In genomic region chr13:45422251-45422650, GRCm38 (mm10) we compare ENCODE assay signal across 20 mouse cellular contexts. TPM values are rescaled to one million over a fixed set of nuclear protein-coding genes. Genes with fewer than 3 reads are reported as not detected.
A peak's percentile ranks its signal among the peaks of the same experiment; 100 is the strongest.
DNase-seq lines count a peak whose midpoint lies in the region; ATAC-seq and TF ChIP-seq lines count a peak whose summit lies in the region.
"Had no signal": no experiment of that assay in that cellular context is flagged by ENCODE, and none has a peak within 500 bp of the region (broad histone marks: within the 10 kb centered on the region; RNA-seq: fewer than 3 reads in every experiment).

No protein-coding gene starts in this region.

- H3K9me3 ChIP-seq in hindbrain, postnatal 0 days (ENCODE audit: low read length) = no peaks in the 10 kb centered on the region
- H3K9me3 ChIP-seq in hindbrain, embryonic 11.5 days (ENCODE audit: control insufficient read depth, low read length) = no peaks in the 10 kb centered on the region
- H3K9me3 ChIP-seq: liver, embryonic 12.5 days; midbrain, embryonic 12.5 days; neural tube, embryonic 15.5 days had no signal

- H3K36me3 ChIP-seq in hindbrain, postnatal 0 days (ENCODE audit: insufficient read depth, low read length) = no peaks in the 10 kb centered on the region
- H3K36me3 ChIP-seq in hindbrain, embryonic 11.5 days (ENCODE audit: control insufficient read depth, insufficient read depth, low read length) = no peaks in the 10 kb centered on the region
- H3K36me3 ChIP-seq: liver, embryonic 12.5 days; midbrain, embryonic 12.5 days; neural tube, embryonic 15.5 days had no signal

- DNase-seq in hindbrain, postnatal 0 days (ENCODE audit: low spot score) = peak; percentile 26
- DNase-seq in hindbrain, embryonic 11.5 days (ENCODE audit: low spot score) = no peak
- DNase-seq in cerebellum, adult 18-20 months = peak; percentile 37 to 38
- DNase-seq in cerebellum, postnatal 14 days = peak; percentile 55 to 56
- peak; percentile 10 for DNase-seq in retina, embryonic 14.5 days (ENCODE audit: low spot score)
- no peak for DNase-seq in urinary bladder, postnatal 10 days (ENCODE audit: low spot score)
- DNase-seq in thymus, adult 18-20 months = no peak
- DNase-seq: adrenal gland, postnatal 36 days; heart, postnatal 4 days; kidney, adult 9 months; kidney, postnatal 4 days; right cerebral cortex, postnatal 4 days had no signal

- H3K9ac ChIP-seq in hindbrain, postnatal 0 days (replicated peaks; ENCODE audit: low read length) = no peak overlapping the region
- no peak overlapping the region for H3K9ac ChIP-seq in hindbrain, embryonic 11.5 days (ENCODE audit: low read depth, low read length)
- H3K9ac ChIP-seq: liver, embryonic 12.5 days; lung, embryonic 14.5 days; midbrain, embryonic 12.5 days; neural tube, embryonic 15.5 days had no signal

- TF ChIP-seq CTCF in hindbrain, postnatal 0 days (IDR thresholded peaks at IDR 0.05; ENCODE audit: low read depth) = no peak

- H3K4me1 ChIP-seq in hindbrain, postnatal 0 days (ENCODE audit: insufficient read depth, low read length) = peaks cover 4% of the 10 kb centered on the region
- no peaks in the 10 kb centered on the region for H3K4me1 ChIP-seq in hindbrain, embryonic 11.5 days (replicated peaks; ENCODE audit: control insufficient read depth, insufficient read depth, low read length)
- H3K4me1 ChIP-seq: liver, embryonic 12.5 days had no signal

- H3K4me3 ChIP-seq in hindbrain, postnatal 0 days (ENCODE audit: low read length) = no peak overlapping the region
- no peak overlapping the region for H3K4me3 ChIP-seq in hindbrain, embryonic 11.5 days (ENCODE audit: low read depth, low read length)
- H3K4me3 ChIP-seq: erythroblast, embryonic 14.5 days; liver, embryonic 12.5 days; midbrain, embryonic 12.5 days; myocyte; neural tube, embryonic 15.5 days had no signal

- ATAC-seq in hindbrain, postnatal 0 days = no peak
- no peak for ATAC-seq in hindbrain, embryonic 11.5 days (ENCODE audit: low FRiP score)
- ATAC-seq: inflammation-experienced regulatory T-cells, adult 6 months; liver, embryonic 12.5 days had no signal

- WGBS in hindbrain, postnatal 0 days = 44% methylated on average over 13 of the region's 13 CpGs
- WGBS in hindbrain, embryonic 11.5 days = 87% methylated on average over 13 of the region's 13 CpGs

- no peak overlapping the region for H3K27ac ChIP-seq in hindbrain, postnatal 0 days
- no peak overlapping the region for H3K27ac ChIP-seq in hindbrain, embryonic 11.5 days (ENCODE audit: low read depth, low read length)
- H3K27ac ChIP-seq: liver, embryonic 12.5 days; macrophage; midbrain, embryonic 12.5 days; neural tube, embryonic 15.5 days had no signal

- H3K27me3 ChIP-seq in hindbrain, postnatal 0 days (ENCODE audit: insufficient read depth, low read length) = no peaks in the 10 kb centered on the region
- no peaks in the 10 kb centered on the region for H3K27me3 ChIP-seq in hindbrain, embryonic 11.5 days (ENCODE audit: control insufficient read depth, insufficient read depth, low read length)
- H3K27me3 ChIP-seq: neural tube, embryonic 15.5 days had no signal

- H3K4me2 ChIP-seq in hindbrain, postnatal 0 days (ENCODE audit: low read depth, low read length) = peak overlapping the region; percentile 7; the same call in 1 of the 2 replicates
- no peak overlapping the region for H3K4me2 ChIP-seq in hindbrain, embryonic 11.5 days (replicated peaks; ENCODE audit: low read depth, low read length)
- H3K4me2 ChIP-seq: liver, embryonic 12.5 days; lung, embryonic 14.5 days; midbrain, embryonic 12.5 days; neural tube, embryonic 15.5 days had no signal

RNA-seq across cellular contexts. Expression of gene Mylip, which starts 32.7 kb away (rescaled TPM):
- 13.0 and 15.1 TPM in 2 replicates for total RNA-seq in hindbrain, postnatal 0 days (2014; rRNA removed)
- polyA plus RNA-seq in hindbrain, postnatal 0 days (2015; fragmentation: Nextera tagmentation; extraction: Ambion mirVana) = 4.4 and 4.6 TPM in 2 replicates
- 6.0 and 7.8 TPM in 2 replicates for polyA plus RNA-seq in hindbrain, embryonic 11.5 days (2014; fragmentation: Nextera tagmentation; extraction: Ambion mirVana)

Comparison
In these comparisons a context has a peak if more than half of its experiments do, and no peak if none do; other contexts are left out.
1. DNase-seq: peak in hindbrain, postnatal 0 days (single experiment), cerebellum, adult 18-20 months (2 of 2), cerebellum, postnatal 14 days (2 of 2) and retina, embryonic 14.5 days (single experiment); none in hindbrain, embryonic 11.5 days (single experiment), urinary bladder, postnatal 10 days (single experiment) and thymus, adult 18-20 months (0 of 2).